Mouse (Mus musculus): Measurements from ENCODE around the gene Chrm5. TPM values are rescaled to one million over a fixed set of nuclear protein-coding genes. Genes with fewer than 3 reads are reported as not detected.

Gene Chrm5
- polyA plus RNA-seq, 1 experiment from 2014 or later, result 0.31 TPM

- H3K4me1 ChIP-seq, result peaks cover 8% of the 10 kb centered on the region; the same call in 1 of the 2 replicates
- WGBS, result 67% methylated on average over 7 of the region's 7 CpGs
- H3K36me3 ChIP-seq (replicated peaks), result no peaks in the 10 kb centered on the region
- no peaks in the 10 kb centered on the region for H3K9me3 ChIP-seq
- no peak overlapping the region for H3K27ac ChIP-seq
- no peaks in the 10 kb centered on the region for H3K27me3 ChIP-seq
- no peak overlapping the region for H3K4me2 ChIP-seq
- ATAC-seq (ENCODE audit: low FRiP score), result no peak
- no peak overlapping the region for H3K9ac ChIP-seq
- no peak overlapping the region for H3K4me3 ChIP-seq (replicated peaks)
These were observed 17.3 kb upstream of the Chrm5 start for GRCm38 (mm10) chr2:112497851-112498250.

DNA sequence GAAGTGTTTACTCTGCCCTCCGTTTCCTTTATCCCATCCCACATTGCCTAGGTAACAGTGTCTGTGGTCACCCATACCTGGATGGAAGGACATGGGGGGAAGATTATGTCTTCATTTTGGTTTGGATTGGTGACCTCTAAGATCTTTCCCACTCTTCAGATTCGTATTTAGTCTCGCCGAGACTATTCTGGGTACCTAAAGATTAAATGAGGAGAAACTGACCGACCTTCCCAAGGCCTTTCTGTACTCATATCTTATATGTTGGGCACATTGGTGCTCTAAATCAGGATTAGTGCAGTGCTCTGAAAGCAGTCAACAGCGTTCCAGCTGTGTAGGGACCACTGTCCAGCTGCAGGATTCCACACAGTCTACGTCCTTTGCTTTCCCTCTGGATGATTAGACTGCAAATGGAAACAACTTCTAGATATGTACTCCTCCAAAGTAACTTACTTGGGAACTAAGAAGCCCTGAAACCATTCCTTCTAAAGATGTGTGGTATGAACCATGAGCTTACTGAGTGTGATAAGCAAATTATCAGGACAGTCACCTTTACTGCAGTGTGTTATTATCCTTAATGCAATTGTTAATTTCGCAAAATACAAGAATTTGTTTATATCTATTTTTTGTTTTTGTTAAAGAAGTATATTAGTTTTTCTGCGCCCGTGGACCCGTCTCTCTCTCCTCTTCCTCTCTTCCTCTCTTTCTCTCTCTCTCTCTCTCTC, 13.1 kb upstream of the Chrm5 start:
- Histone ChIP-seq H3K27me3 (no peaks in the 10 kb centered on the region), H3K9me3 (no peaks in the 10 kb centered on the region), H3K36me3 (replicated peaks) (no peaks in the 10 kb centered on the region), H3K4me1 (peaks cover 16% of the 10 kb centered on the region), H3K27ac (no peak overlapping the region), H3K4me2 (peak overlapping the region; percentile 71), H3K9ac (peak overlapping the region; percentile 88), H3K4me3 (replicated peaks) (peak overlapping the region; percentile 79)
- ATAC-seq (ENCODE audit: low FRiP score), result peak; percentile 12; the same call in 1 of the 2 replicates
- 52% methylated on average over 11 of the region's 11 CpGs for WGBS

DNA sequence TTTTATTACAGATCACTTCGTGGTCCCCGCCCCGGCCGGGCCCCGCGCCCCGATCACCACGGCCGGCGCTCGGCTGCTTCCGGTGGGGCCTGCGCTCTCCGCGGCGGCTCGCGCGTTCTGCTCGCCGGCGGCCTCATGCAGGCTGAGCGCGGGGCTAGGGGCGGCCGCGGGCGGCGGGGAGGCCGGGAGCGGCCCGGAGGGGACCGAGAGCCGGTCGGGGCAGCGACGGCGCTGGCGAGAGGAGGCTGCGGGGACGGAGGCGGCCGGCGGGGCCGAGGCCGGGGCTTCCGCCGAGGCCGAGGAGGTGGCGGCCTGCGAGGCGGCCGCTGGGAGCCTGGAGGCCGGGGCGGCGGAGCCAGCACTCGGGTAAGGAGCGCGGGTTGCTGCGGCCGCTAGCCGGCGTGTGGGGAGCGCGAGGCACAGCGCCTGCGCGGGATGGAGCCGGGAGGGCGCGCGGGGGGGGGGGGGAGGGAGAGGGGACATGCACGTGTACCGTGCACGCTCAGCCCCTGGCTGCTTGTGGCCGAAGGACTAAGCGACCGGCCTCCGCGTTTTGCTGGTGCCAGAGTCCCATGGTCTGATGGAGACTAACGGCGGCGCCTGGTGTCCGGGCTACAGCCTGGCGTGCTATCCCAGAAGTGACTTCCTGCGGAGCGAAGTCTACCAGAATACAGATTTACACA, 12.4 kb upstream of the Chrm5 start, which contains the start of gene Aven:
TSS of gene Aven (plus strand) at position 109 of the 683 bp plus-strand sequence.
- Histone ChIP-seq H3K27me3 (no peaks in the 10 kb centered on the region), H3K4me1 (peaks cover 16% of the 10 kb centered on the region), H3K9ac (peak within 1 kb of the TSS; percentile 88), H3K36me3 (replicated peaks) (no peaks in the 10 kb centered on the region), H3K4me2 (peak within 1 kb of the TSS; percentile 71), H3K27ac (peak within 1 kb of the TSS; percentile 96), H3K4me3 (replicated peaks) (peak within 1 kb of the TSS; percentile 79), H3K9me3 (no peaks in the 10 kb centered on the region)
- peak; percentile 95 for ATAC-seq (ENCODE audit: low FRiP score)
- WGBS, result under 1% methylated on average over 62 of the region's 87 CpGs

DNA sequence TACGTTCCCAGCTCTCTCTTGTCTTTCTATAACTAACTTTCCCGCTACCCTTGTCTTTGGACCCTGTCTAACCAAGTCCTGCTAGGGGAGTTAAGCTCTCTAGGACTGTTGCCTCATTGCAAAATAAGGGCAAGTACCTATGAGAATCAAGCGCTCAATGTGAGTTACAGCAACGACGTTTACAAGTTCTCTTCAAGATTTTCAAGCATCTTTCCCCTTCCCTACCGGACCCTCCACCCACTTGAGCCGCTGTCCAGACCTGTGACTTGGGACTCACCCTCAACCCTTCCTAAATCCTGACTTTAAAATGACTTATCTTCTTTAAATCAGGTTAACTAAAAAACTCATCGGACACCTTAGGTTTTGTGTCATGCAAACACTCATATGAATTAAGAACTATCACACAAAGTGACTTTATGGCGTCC, 11.9 kb upstream of the Chrm5 start:
- Histone ChIP-seq H3K27me3 (no peaks in the 10 kb centered on the region), H3K27ac (peak overlapping the region; percentile 96), H3K4me2 (peak overlapping the region; percentile 71), H3K4me3 (replicated peaks) (peak overlapping the region; percentile 79), H3K36me3 (replicated peaks) (no peaks in the 10 kb centered on the region), H3K9me3 (no peaks in the 10 kb centered on the region), H3K9ac (peak overlapping the region; percentile 88), H3K4me1 (peaks cover 16% of the 10 kb centered on the region)
- ATAC-seq (ENCODE audit: low FRiP score), result peak; percentile 7
- WGBS, result 3% methylated on average over 9 of the region's 9 CpGs

DNA sequence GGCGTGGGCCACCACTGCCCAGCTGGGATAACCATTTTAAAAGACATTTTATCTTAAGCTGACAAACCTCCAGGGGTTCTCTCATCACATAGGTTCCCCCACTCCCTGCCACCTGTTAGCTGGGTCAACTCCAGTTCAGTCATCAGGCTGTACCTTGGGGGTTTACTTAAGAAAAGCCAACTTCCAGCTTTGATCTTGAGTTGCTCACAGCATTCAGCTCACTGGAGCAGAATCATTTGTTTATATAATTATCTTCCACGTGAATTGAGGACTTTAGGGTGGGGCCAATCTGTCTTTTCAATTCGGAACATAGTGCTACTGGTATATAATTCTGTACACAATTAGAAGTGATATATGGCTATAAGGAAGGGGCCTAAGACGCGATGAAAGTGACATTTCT, 11.1 kb upstream of the Chrm5 start:
- Histone ChIP-seq H3K9ac (no peak overlapping the region), H3K4me1 (peaks cover 16% of the 10 kb centered on the region), H3K4me2 (no peak overlapping the region), H3K9me3 (no peaks in the 10 kb centered on the region), H3K27ac (no peak overlapping the region), H3K27me3 (no peaks in the 10 kb centered on the region), H3K36me3 (replicated peaks) (no peaks in the 10 kb centered on the region), H3K4me3 (replicated peaks) (no peak overlapping the region)
- no peak for ATAC-seq (ENCODE audit: low FRiP score)
- WGBS, result 66% methylated on average over 5 of the region's 5 CpGs

GRCm38 (mm10) chr2:112490483-112491196, 10.1 kb upstream of the Chrm5 start:
- peaks cover 16% of the 10 kb centered on the region for H3K4me1 ChIP-seq
- no peak for ATAC-seq (ENCODE audit: low FRiP score)
- no peaks in the 10 kb centered on the region for H3K9me3 ChIP-seq
- WGBS, result 85% methylated on average over 11 of the region's 11 CpGs
- no peaks in the 10 kb centered on the region for H3K36me3 ChIP-seq (replicated peaks)
- no peak overlapping the region for H3K4me3 ChIP-seq (replicated peaks)
- no peak overlapping the region for H3K27ac ChIP-seq
- H3K4me2 ChIP-seq, result no peak overlapping the region
- H3K9ac ChIP-seq, result no peak overlapping the region
- no peaks in the 10 kb centered on the region for H3K27me3 ChIP-seq

- no peak overlapping the region for H3K27ac ChIP-seq
- ATAC-seq (ENCODE audit: low FRiP score), result no peak
- H3K9me3 ChIP-seq, result no peaks in the 10 kb centered on the region
- H3K36me3 ChIP-seq (replicated peaks), result no peaks in the 10 kb centered on the region
- H3K9ac ChIP-seq, result no peak overlapping the region
- no peak overlapping the region for H3K4me3 ChIP-seq (replicated peaks)
- no peaks in the 10 kb centered on the region for H3K27me3 ChIP-seq
- no peak overlapping the region for H3K4me2 ChIP-seq
- H3K4me1 ChIP-seq, result no peaks in the 10 kb centered on the region
- 80% methylated on average over 2 of the region's 2 CpGs for WGBS
These were observed 4.3 kb upstream of the Chrm5 start for GRCm38 (mm10) chr2:112484886-112485285.

DNA sequence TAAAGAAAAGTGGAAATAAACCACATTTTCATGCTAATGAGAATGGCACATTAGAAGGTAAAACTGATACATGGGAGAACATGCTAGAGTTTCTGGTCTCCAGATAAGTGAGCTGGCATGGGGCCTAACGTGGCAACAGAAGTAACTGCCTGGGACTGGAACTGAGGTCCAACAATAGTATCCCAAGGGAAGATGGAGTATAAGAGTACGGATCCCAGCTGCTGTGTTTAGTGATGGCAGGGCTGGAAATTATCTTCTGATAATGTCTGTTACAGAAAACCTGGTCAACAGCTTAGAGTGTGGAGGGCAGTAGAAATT, 2.7 kb upstream of the Chrm5 start:
- no peak overlapping the region for H3K4me2 ChIP-seq
- H3K27ac ChIP-seq, result no peak overlapping the region
- 71% methylated on average over 2 of the region's 2 CpGs for WGBS
- no peaks in the 10 kb centered on the region for H3K4me1 ChIP-seq
- H3K4me3 ChIP-seq (replicated peaks), result no peak overlapping the region
- H3K9ac ChIP-seq, result no peak overlapping the region
- no peak for ATAC-seq (ENCODE audit: low FRiP score)
- H3K27me3 ChIP-seq, result no peaks in the 10 kb centered on the region
- no peaks in the 10 kb centered on the region for H3K9me3 ChIP-seq
- no peaks in the 10 kb centered on the region for H3K36me3 ChIP-seq (replicated peaks)

DNA sequence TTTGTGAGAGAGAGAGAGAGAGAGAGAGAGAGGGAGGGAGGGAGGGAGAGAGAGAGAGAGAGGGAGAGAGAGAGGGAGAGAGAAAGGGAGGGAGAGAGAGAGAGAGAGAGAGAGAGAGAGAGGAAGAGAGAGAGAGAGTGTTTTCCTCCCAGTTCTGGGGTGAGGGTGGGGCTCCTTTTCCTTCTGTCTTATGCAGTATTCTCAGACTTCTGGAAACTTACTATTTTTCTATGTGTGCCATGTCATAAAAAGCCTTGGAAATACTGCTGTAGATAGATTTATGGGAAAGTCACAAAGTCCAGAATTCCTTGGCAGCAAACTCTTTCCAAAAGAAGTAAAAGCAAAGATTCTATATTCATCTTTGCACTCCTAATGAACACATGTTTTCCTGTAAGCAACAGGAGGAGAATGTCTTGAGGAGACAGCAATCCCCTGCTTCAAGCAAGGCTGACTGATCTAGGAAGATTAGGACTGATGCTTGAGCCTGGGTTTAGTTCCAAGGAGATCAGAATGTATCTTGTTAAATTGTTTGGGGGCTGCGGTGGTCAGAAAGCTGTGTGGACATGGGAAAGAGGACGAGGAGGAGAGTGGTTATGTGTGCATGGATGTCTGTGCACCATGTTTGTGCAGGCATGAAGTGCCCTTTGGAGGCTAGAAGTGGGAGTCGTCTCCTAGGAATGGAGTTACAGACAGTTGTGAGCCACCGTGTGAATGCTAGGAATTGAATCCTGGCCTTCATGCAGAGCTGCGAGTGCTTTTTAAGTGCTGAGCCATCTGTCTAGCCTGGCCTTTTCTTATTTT, 2.2 kb upstream of the Chrm5 start:
- no peak overlapping the region for H3K27ac ChIP-seq
- no peak overlapping the region for H3K9ac ChIP-seq
- 74% methylated on average over 5 of the region's 5 CpGs for WGBS
- no peaks in the 10 kb centered on the region for H3K9me3 ChIP-seq
- H3K36me3 ChIP-seq (replicated peaks), result no peaks in the 10 kb centered on the region
- ATAC-seq (ENCODE audit: low FRiP score), result no peak
- H3K4me2 ChIP-seq, result no peak overlapping the region
- no peaks in the 10 kb centered on the region for H3K4me1 ChIP-seq
- H3K4me3 ChIP-seq (replicated peaks), result no peak overlapping the region
- no peaks in the 10 kb centered on the region for H3K27me3 ChIP-seq

DNA sequence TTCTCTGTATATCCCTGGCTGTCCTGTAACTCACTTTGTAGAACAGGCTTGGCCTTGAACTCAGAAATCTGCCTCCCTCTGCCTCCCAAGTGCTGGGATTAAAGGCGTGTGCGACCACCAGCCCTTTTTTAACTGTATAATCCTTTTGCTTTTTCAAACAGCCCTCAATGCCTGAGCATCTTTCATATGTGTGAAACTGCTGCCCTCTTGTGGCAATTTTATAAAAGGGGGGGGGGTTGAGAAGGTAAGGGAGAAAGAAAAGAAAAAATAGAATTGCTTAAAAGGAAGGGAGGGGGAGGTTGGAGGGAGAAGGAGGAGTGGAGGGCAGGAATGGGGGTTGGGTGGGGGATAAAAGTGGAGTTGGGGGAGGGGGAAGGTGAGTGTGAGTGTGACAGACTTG, 995 bp upstream of the Chrm5 start:
- Histone ChIP-seq H3K9ac (no peak overlapping the region), H3K36me3 (replicated peaks) (no peaks in the 10 kb centered on the region), H3K4me3 (replicated peaks) (no peak overlapping the region), H3K9me3 (no peaks in the 10 kb centered on the region), H3K4me1 (no peaks in the 10 kb centered on the region), H3K27ac (no peak overlapping the region), H3K4me2 (no peak overlapping the region), H3K27me3 (no peaks in the 10 kb centered on the region)
- ATAC-seq (ENCODE audit: low FRiP score), result peak; percentile 49
- WGBS, result 0% methylated on average over 2 of the region's 2 CpGs

DNA sequence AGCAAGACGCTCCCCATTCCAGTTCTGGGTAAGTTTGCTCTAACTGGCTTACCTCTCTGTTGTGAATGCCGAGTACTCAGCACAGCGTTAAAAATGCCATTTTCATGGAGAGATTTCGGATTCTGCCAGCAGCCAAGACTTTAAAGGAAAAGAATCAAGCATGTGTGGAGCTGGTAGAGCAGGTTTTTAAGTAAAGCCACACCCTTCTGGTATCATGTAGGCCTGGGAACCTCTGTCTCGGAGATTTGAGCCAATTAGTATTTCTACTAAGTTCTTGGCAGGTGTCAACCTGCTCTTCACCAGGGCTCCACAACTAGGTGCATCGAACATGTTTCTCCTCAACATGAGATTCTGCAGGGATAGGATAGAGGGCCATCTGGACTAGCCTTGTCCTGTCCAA, 4.0 kb downstream of the Chrm5 start:
- Histone ChIP-seq H3K36me3 (replicated peaks) (no peaks in the 10 kb centered on the region), H3K4me1 (no peaks in the 10 kb centered on the region), H3K27me3 (no peaks in the 10 kb centered on the region), H3K9ac (no peak overlapping the region), H3K4me2 (no peak overlapping the region), H3K4me3 (replicated peaks) (no peak overlapping the region), H3K27ac (no peak overlapping the region), H3K9me3 (no peaks in the 10 kb centered on the region)
- ATAC-seq (ENCODE audit: low FRiP score), result no peak
- WGBS, result 86% methylated on average over 6 of the region's 6 CpGs
